Mouse (Mus musculus) G1E (cell line): Measurements from ENCODE around the gene Cntn2.

ENCODE experiments used
- CTCF ChIP-seq: IDR thresholded peaks from 2 replicates; pipeline ENCODE4 v1.5.1; 2012; ENCODE audit warnings: low read depth, low read length, inconsistent platforms, mixed read lengths
- GATA1 ChIP-seq: IDR thresholded peaks from 2 replicates; pipeline ENCODE4 v1.6.1; 2012; ENCODE audit warnings: borderline replicate concordance, low read length, inconsistent platforms, mixed read lengths
- GATA2 ChIP-seq: IDR thresholded peaks from 2 replicates; pipeline ENCODE4 v1.6.1; 2012; ENCODE audit warnings: low read depth, low read length, inconsistent platforms, borderline replicate concordance
- POLR2AphosphoS5 ChIP-seq: IDR thresholded peaks from 2 replicates; pipeline ENCODE4 v1.6.1; 2012; ENCODE audit warnings: low read depth, low read length, inconsistent platforms; ENCODE audit not compliant: insufficient replicate concordance
- TAL1 ChIP-seq: conservative IDR thresholded peaks from 2 replicates; pipeline ENCODE4 v1.6.1; 2012; ENCODE audit warnings: low read depth, low read length, inconsistent platforms, mixed read lengths

DNA sequence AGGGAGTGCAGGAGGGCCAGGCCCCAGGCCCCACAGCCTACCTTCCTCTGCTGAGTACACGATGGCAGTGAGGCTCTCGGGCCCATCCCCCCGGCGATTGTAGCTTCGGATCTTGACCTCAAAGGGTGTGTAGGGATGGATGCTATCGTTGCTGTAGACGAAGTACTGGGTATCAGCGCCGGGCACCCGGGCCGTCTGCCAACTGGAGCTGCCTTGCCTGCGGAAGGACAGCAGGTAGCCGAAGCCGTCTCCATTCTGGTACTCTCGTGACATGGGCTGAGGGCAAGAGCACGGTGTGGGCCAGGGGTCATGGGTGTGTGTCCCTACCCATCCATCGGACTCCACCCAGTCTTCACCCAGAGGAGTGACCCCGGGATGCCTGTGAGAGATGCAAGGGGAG, 24.4 kb downstream of the Cntn2 start:
- TF ChIP-seq TAL1 (no peak), CTCF (no peak), GATA1 (no peak), GATA2 (no peak), POLR2AphosphoS5 (no peak)
